Mouse (Mus musculus) bone marrow macrophage, adult 2 months (primary cell): ENCODE results near the gene Smg6.

Experiments used
- CTCF ChIP-seq: IDR thresholded peaks from 2 replicates; pipeline ENCODE4 v1.5.1; 2012; ENCODE audit warnings: low read depth, mild to moderate bottlenecking, low read length, moderate library complexity
- POLR2A ChIP-seq: IDR thresholded peaks from 2 replicates; pipeline ENCODE4 v1.6.1; 2012; ENCODE audit warnings: mild to moderate bottlenecking, low read depth, low read length, borderline replicate concordance

DNA sequence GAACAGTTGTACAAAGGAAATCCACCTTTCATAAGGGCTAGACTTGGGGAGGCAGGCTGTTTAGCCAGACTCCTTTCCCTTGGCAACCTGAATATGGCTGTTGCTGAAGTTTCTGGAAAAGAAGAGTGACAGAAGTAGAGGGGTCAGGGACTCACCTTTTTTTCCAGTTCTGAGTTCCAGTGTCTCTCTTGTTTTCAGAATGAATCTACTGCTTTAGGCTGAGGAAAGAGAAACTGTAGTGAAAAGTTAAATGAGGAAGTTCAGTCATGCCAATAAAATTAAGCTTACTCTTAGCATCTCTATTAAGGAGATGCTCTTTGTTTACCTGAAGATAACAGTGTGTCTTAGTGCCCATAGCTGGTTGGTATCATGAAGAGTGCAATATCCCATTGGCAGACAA lies 69.2 kb downstream of the Smg6 start:
- TF ChIP-seq CTCF (no peak), POLR2A (no peak)
